Mouse (Mus musculus): ENCODE results near the gene Pof1b. TPM values are rescaled to one million over a fixed set of nuclear protein-coding genes. Genes with fewer than 3 reads are reported as not detected.

Gene Pof1b
- total RNA-seq, 1 experiment, result 0.27 TPM

- in situ Hi-C loops (cut with MboI; ENCODE audit: low sequenced_read_pairs in 2 of 2, unreplicated experiment in 2 of 2), result no loop called here
- Histone ChIP-seq H3K4me3 (ENCODE audit: insufficient read depth in 1 of 2, low read depth in 1 of 2, low read length in 2 of 2, poor library complexity in 1 of 2, severe bottlenecking in 1 of 2) (peak overlapping the region; percentile 60 to 70), H3K27ac (ENCODE audit: insufficient read depth, low read depth, low read length, poor library complexity, severe bottlenecking) (no peak overlapping the region), H3K9ac (ENCODE audit: insufficient read depth, low read depth, low read length, poor library complexity, severe bottlenecking) (peak overlapping the region; percentile 42), H3K4me1 (ENCODE audit: control insufficient read depth in 2 of 2, insufficient read depth in 2 of 2, low read length in 2 of 2, poor library complexity in 1 of 2) (no peaks in the 10 kb centered on the region), H3K9me3 (ENCODE audit: control insufficient read depth, insufficient read depth, low read depth, low read length) (no peaks in the 10 kb centered on the region), H3K36me3 (ENCODE audit: control insufficient read depth, insufficient read depth, low read length, poor library complexity, severe bottlenecking) (no peaks in the 10 kb centered on the region)
- TF ChIP-seq CHD2 (IDR thresholded peaks at IDR 0.05; ENCODE audit: low read depth, low read length), result no peak
- TF ChIP-seq ZC3H11A (IDR thresholded peaks at IDR 0.05; ENCODE audit: borderline replicate concordance, low read depth, low read length), result no peak
- no peak for TF ChIP-seq ZNF384 (IDR thresholded peaks at IDR 0.05; ENCODE audit: low read depth, low read length)
- TF ChIP-seq HCFC1 (IDR thresholded peaks at IDR 0.05; ENCODE audit: borderline replicate concordance, insufficient read depth, low read length), result no peak
- peak; percentile 3 for DNase-seq (ENCODE audit: low read depth, low spot score)
Measured at GRCm38 (mm10) chrX:112601306-112602120, 96.9 kb downstream of the Pof1b start.

- Histone ChIP-seq H3K27ac (ENCODE audit: insufficient read depth, low read depth, low read length, poor library complexity, severe bottlenecking) (no peak within 1 kb of the TSS), H3K9me3 (ENCODE audit: control insufficient read depth, insufficient read depth, low read depth, low read length) (no peaks in the 10 kb centered on the region), H3K36me3 (ENCODE audit: control insufficient read depth, insufficient read depth, low read length, poor library complexity, severe bottlenecking) (no peaks in the 10 kb centered on the region), H3K4me1 (ENCODE audit: control insufficient read depth in 2 of 2, insufficient read depth in 2 of 2, low read length in 2 of 2, poor library complexity in 1 of 2) (no peaks in the 10 kb centered on the region), H3K4me3 (ENCODE audit: insufficient read depth in 1 of 2, low read depth in 1 of 2, low read length in 2 of 2, poor library complexity in 1 of 2, severe bottlenecking in 1 of 2) (peak within 1 kb of the TSS; percentile 60 to 70), H3K9ac (ENCODE audit: insufficient read depth, low read depth, low read length, poor library complexity, severe bottlenecking) (peak within 1 kb of the TSS; percentile 51; the same call in 1 of the 2 replicates)
- in situ Hi-C loops (cut with MboI; ENCODE audit: low sequenced_read_pairs in 2 of 2, unreplicated experiment in 2 of 2), result no loop called here
- no peak for TF ChIP-seq HCFC1 (IDR thresholded peaks at IDR 0.05; ENCODE audit: borderline replicate concordance, insufficient read depth, low read length)
- no peak for TF ChIP-seq CHD2 (IDR thresholded peaks at IDR 0.05; ENCODE audit: low read depth, low read length)
- TF ChIP-seq MAFK (IDR thresholded peaks at IDR 0.05; ENCODE audit: insufficient read depth, low read depth, low read length), result no peak
- TF ChIP-seq ZC3H11A (IDR thresholded peaks at IDR 0.05; ENCODE audit: borderline replicate concordance, low read depth, low read length), result no peak
- TF ChIP-seq ZNF384 (IDR thresholded peaks at IDR 0.05; ENCODE audit: low read depth, low read length), result no peak
- peak; percentile 28 for DNase-seq (ENCODE audit: low read depth, low spot score)
Measured at GRCm38 (mm10) chrX:112600511-112601305, 97.7 kb downstream of the Pof1b start, which contains the start of gene Zfp711. Gene Zfp711, plus strand, starts transcription at chrX:112600526.

Other genes starting within 250 kb of the Pof1b start
- not detected in 2 replicates for gene 2010106E10Rik, start 203.4 kb downstream of the Pof1b start, total RNA-seq (2012; rRNA removed)
- 0.37 and 0.94 TPM in 2 replicates for gene Zfp711, start 98.1 kb downstream of the Pof1b start, total RNA-seq (2012; rRNA removed)

Data from ES-E14 (cell line).